Mouse (Mus musculus) testis, postnatal 14 days (tissue): ENCODE data around the gene Ercc6.

Experiments used
- DNase-seq: peaks from one replicate; pipeline ENCODE4 v3.0.0; 2021; ENCODE audit warnings: low spot score

Gene Ercc6

GRCm38 (mm10) chr14:32518543-32518942 is 5.2 kb downstream of the Ercc6 start:
- no peak for DNase-seq

GRCm38 (mm10) chr14:32520400-32520926 is 7.1 kb downstream of the Ercc6 start:
- no peak for DNase-seq

DNA sequence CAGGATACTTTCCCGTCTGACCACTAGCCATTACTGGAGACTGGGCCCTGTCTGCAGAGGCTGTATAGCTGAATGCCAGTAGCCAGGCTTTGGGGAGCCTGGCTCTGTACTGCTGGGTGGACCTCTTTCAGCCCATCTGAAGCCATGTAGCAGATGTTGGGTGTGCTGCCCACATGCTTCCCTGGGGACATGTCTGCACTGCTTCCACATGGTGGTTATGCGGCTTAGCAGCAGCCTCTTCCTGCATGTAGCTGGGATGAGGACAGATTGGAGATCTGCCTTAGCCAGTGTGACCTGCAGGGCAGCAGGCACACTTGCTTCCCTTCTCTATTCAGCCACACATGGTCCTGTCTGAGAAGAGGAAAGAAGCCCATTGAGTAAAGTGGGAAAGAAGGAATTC is 9.0 kb downstream of the Ercc6 start:
- DNase-seq = no peak

- no peak for DNase-seq
Measured at GRCm38 (mm10) chr14:32524071-32524470, 10.8 kb downstream of the Ercc6 start.

- DNase-seq = no peak
Measured at GRCm38 (mm10) chr14:32525996-32526705, 12.8 kb downstream of the Ercc6 start.

GRCm38 (mm10) chr14:32527211-32527610 is 13.9 kb downstream of the Ercc6 start:
- DNase-seq = no peak

DNA sequence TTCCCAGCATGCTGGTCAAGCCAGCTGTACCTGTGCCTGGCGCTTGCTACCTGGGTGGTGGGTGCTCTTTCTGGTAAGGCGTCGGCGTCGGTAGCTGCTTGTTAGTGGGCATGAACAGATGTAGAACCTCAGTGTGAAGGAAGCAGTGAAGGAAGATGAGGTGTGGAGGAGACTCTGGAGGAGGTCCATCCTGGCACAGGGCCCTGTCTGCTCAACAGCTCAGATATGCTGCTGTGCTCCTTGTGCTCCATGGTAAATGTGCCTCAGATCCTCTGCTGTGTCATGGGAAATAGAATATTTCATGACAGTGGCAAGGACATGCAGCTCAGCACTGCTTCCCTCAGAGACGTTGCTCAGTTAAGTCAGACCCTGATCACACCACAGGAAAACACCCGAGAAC is 15.7 kb downstream of the Ercc6 start:
- DNase-seq = no peak

DNA sequence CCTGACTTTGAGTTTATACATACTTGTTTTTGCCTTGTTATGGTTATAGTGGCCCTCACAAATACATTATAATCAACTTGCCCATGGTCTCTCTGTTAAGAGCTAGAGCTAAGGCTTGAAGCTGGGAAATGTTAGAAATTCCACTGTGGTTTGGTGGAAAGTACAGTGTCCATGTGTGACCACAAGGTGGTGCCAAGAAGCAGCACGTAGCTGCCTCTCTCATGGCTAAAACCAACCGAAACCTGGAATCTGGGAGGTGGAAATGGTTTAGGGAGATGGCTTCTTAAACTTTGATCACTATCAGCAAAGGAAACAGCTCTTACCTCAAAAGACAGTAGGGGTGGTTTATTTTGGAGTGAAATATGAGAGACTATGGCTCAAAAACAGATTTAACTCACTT is 17.6 kb downstream of the Ercc6 start:
- DNase-seq = no peak

GRCm38 (mm10) chr14:32531371-32531770 is 18.1 kb downstream of the Ercc6 start:
- DNase-seq = no peak

DNA sequence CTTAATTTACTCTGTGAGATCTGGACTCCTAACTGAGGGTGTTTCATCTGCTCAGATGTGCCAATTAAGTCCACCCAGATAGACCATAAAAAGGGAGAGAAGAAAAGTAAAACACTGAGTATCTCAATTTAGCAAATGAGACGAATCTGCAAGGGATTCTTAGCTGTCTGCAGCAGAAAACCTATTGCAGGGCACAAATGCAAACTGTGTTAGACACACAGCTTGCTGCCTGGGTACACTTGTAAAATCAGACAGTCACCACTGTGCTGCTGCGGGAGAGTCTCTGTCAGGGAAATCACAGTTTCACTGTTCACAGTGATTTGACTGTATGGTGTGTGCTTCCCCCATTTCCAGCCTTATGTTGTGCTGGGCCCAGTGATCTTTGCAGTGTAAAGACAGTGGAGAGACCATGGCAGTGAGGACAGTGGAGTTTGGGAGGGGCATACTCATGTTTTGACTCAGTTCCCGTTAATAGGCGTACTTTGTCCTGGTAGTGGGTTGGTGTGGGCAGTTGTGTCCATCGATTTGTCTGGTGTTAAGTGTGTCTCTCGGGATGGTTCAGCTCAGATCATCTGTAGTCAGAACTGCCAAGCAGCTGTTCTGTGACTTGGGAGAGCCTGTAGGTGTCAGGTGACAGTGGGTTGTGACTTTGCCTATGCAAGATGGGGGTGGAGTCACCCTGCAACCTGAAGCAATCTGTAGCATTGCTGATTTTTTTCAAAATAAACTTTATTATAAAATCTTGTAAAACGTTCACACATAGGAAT is 19.2 kb downstream of the Ercc6 start:
- no peak for DNase-seq

GRCm38 (mm10) chr14:32533148-32533520 is 19.8 kb downstream of the Ercc6 start:
- DNase-seq = no peak

- DNase-seq = no peak
Measured at GRCm38 (mm10) chr14:32533656-32534055, 20.3 kb downstream of the Ercc6 start.

- DNase-seq = no peak
Measured at GRCm38 (mm10) chr14:32534137-32534536, 20.8 kb downstream of the Ercc6 start.

DNA sequence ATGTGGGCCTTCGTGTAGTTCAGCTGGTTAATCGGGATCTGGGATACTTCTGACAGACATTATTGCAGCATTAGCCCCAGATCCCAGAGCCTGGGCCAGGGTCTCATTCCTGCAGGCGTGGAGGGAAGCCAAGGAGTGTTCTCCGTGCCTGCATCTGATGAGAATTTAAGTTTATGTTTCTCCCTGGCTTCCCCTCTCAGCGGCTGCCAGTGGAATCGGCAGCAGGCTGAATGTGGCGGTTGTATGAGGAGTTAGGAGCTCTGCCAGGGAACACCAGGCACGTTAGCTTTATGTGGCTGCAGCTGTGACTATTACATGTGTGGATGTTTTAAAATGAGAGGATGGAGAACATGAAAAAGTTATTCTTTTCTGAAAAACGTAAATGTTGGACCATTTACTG is 23.4 kb downstream of the Ercc6 start:
- DNase-seq = no peak

GRCm38 (mm10) chr14:32538115-32538514 is 24.8 kb downstream of the Ercc6 start:
- no peak for DNase-seq

DNA sequence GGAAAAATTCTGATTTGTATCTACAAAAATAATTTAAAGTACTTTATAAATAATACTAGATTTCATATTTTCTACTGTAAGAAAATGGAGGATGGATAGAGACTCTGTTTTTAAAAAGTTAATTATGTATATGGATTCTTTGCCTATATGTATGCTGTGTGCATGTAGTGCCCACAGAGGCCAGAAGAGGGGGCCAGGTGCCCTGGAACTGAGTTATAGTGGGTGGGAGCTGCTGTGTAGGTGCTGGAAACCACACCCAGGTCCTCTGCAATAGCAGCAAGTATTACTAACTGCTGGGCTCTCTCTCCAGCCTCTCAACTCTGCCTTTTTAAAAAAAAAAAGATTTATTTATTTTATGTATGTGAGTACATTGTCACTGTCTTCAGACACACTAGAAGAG is 29.8 kb downstream of the Ercc6 start:
- no peak for DNase-seq

GRCm38 (mm10) chr14:32546676-32547075 is 33.4 kb downstream of the Ercc6 start:
- DNase-seq = no peak

- DNase-seq = no peak
Measured at GRCm38 (mm10) chr14:32551854-32552253, 38.5 kb downstream of the Ercc6 start.

DNA sequence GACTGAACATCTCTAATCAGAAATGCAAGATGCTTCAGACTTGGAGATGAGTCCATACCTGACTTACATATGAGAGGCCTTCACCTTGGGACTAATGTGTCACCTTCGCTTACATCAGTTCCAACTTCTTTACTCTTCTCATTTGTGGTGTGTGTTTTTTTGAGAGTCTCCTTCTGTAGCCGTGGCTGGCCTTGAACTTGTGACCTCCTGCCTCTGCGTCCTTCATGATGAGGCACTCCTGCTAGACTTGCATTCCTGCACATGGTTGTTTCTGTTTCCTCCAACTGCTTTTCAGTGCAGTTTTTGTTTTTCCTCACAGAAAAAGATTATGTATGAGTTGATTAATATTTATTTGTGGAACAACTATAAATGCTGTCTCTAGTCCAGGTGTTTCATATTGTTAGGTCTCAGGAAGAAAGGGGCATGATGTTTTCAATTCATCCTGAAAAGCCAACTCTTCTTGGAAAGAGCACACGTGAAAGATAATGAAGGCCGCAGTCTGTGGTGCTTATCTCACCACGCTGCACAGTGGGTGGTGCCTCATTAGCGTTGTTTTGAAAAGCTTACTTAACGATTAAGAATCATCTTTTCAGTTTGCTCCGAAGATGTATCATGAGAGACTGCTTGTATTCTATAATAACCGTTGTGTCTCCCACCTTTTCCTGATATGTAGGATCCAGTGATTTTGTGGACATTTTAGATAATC is 40.0 kb downstream of the Ercc6 start:
- DNase-seq = no peak

- no peak for DNase-seq
Measured at GRCm38 (mm10) chr14:32554860-32555526, 41.7 kb downstream of the Ercc6 start.

DNA sequence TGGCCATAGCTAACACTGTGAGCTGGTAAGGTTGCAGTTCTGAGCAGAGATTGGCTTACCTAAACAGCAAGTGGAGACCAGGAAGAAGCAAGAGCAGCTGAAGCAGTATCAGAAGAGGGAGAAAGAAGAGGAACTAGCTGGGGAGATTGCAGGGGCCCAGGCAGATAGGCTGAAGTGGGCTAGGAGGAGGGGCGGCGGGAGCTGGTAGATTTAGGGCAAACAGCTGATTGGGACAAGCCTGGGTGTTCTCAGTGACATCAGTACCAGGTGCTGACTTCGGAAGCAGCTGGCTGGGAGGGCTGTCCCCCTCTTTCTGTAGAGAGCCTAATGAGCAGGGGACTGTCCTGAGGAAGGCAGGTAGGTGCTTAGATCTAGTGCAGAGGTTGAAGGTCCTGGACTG is 48.1 kb downstream of the Ercc6 start:
- DNase-seq = no peak

- no peak for DNase-seq
Measured at GRCm38 (mm10) chr14:32563661-32564060, 50.3 kb downstream of the Ercc6 start.
